Mouse (Mus musculus): ENCODE results near the gene Qpct. TPM values are rescaled to one million over a fixed set of nuclear protein-coding genes. Genes with fewer than 3 reads are reported as not detected.

The Qpct gene
- 13.3 and 25.5 TPM in 2 replicates for polyA plus RNA-seq (2016; fragmentation: Nextera tagmentation; extraction: Ambion mirVana)

DNA sequence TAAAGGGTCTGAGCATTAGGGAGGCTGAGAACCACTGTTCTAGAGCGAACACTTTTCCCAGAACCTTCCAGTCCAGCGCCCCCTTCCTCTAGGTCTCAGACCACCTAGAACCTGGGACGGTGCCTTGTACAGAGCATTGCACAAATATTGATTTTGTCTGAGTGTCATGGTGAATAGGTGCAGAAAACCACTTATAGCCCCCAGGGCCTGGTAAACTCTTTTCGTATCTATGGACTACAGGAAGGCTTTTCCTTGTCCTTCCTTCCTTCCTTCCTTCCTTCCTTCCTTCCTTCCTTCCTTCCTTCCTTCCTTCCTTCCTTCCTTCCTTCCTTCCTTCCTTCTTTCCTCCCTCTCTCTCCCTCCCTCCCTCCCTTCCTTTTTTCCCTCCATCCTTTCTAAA lies at the start of gene Qpct:
Gene Qpct (plus strand): TSS at position 301 of the 400 bp plus-strand sequence.
- Histone ChIP-seq H3K27ac (peak within 1 kb of the TSS; percentile 85), H3K27me3 (ENCODE audit: insufficient read depth, poor library complexity, severe bottlenecking) (peaks cover 14% of the 10 kb centered on the region), H3K4me1 (peaks cover 11% of the 10 kb centered on the region), H3K36me3 (no peaks in the 10 kb centered on the region), H3K9me3 (no peaks in the 10 kb centered on the region), H3K4me3 (peak within 1 kb of the TSS; percentile 75)
- no peak for DNase-seq (ENCODE audit: low spot score)
- 65% methylated on average over 4 of the region's 4 CpGs for WGBS

GRCm38 (mm10) chr17:79013625-79014024 lies 38.1 kb upstream of the Qpct start:
- DNase-seq (ENCODE audit: low spot score) = no peak
- Histone ChIP-seq H3K9me3 (no peaks in the 10 kb centered on the region), H3K27ac (no peak overlapping the region), H3K36me3 (peaks cover 32% of the 10 kb centered on the region), H3K27me3 (ENCODE audit: insufficient read depth, poor library complexity, severe bottlenecking) (no peaks in the 10 kb centered on the region), H3K4me3 (no peak overlapping the region), H3K4me1 (peaks cover 27% of the 10 kb centered on the region)
- WGBS = 79% methylated on average over 2 of the region's 2 CpGs

- 81% methylated on average over 2 of the region's 2 CpGs for WGBS
- Histone ChIP-seq H3K4me1 (peaks cover 36% of the 10 kb centered on the region), H3K27ac (no peak overlapping the region), H3K9me3 (no peaks in the 10 kb centered on the region), H3K36me3 (peaks cover 27% of the 10 kb centered on the region), H3K27me3 (ENCODE audit: insufficient read depth, poor library complexity, severe bottlenecking) (no peaks in the 10 kb centered on the region), H3K4me3 (no peak overlapping the region)
- no peak for DNase-seq (ENCODE audit: low spot score)
Observed at GRCm38 (mm10) chr17:79014911-79015685, 36.6 kb upstream of the Qpct start.

DNA sequence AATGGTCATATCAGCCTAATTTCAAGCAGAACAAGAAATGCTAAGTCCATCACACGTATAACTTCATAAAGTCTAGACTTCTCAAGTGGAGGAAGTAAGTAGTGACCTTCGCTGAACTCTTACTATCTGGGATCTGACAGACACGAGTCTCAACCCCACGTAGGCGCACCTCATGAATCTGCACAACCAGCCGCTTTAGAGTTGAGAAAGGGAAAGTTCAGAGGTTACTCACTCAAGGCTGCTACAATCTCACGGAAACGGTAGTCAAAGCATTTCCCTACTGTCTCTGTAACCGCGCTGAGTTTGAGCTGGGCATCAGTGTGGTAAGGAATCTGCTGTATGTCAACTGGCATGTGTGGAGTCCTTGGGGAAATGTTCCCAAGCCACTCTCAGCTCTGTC lies 35.9 kb upstream of the Qpct start:
- H3K27ac ChIP-seq = no peak overlapping the region
- WGBS = 53% methylated on average over 10 of the region's 10 CpGs
- DNase-seq (ENCODE audit: low spot score) = peak; percentile 75
- no peak overlapping the region for H3K4me3 ChIP-seq
- H3K36me3 ChIP-seq = peaks cover 22% of the 10 kb centered on the region
- H3K9me3 ChIP-seq = no peaks in the 10 kb centered on the region
- H3K4me1 ChIP-seq = peaks cover 38% of the 10 kb centered on the region
- H3K27me3 ChIP-seq (ENCODE audit: insufficient read depth, poor library complexity, severe bottlenecking) = no peaks in the 10 kb centered on the region

DNA sequence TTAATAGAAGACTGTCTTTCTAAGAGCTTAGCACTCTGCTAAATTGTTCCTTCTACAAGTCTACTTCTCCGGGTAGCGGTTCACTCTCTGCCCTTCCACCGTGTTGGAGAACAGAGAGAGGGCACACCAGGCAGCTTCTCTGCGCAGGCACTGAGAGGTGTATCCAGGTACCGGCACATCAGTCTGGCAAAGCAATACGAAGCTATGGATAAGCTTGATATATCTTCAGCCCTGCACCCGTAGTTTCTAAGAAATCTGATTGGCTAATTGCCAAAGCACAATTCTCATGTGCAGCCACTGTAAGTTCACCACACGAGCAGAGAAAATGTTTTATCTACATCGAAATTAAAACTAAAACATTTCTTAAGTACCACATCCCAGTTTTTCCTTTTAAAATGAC lies 33.3 kb upstream of the Qpct start:
- peak overlapping the region; percentile 36 for H3K4me3 ChIP-seq
- no peak for DNase-seq (ENCODE audit: low spot score)
- no peaks in the 10 kb centered on the region for H3K27me3 ChIP-seq (ENCODE audit: insufficient read depth, poor library complexity, severe bottlenecking)

GRCm38 (mm10) chr17:79019726-79020207 lies 31.9 kb upstream of the Qpct start:
- Histone ChIP-seq H3K9me3 (no peaks in the 10 kb centered on the region), H3K36me3 (no peaks in the 10 kb centered on the region), H3K4me3 (peak overlapping the region; percentile 94), H3K27me3 (ENCODE audit: insufficient read depth, poor library complexity, severe bottlenecking) (no peaks in the 10 kb centered on the region), H3K27ac (peak overlapping the region; percentile 97), H3K4me1 (peaks cover 38% of the 10 kb centered on the region)
- under 1% methylated on average over 18 of the region's 18 CpGs for WGBS
- DNase-seq (ENCODE audit: low spot score) = no peak

More for the DNA sequence above, 33.3 kb upstream of the Qpct start:
- WGBS = 59% methylated on average over 9 of the region's 9 CpGs
- peaks cover 38% of the 10 kb centered on the region for H3K4me1 ChIP-seq
- no peaks in the 10 kb centered on the region for H3K9me3 ChIP-seq
- no peak overlapping the region for H3K27ac ChIP-seq
- no peaks in the 10 kb centered on the region for H3K36me3 ChIP-seq

DNA sequence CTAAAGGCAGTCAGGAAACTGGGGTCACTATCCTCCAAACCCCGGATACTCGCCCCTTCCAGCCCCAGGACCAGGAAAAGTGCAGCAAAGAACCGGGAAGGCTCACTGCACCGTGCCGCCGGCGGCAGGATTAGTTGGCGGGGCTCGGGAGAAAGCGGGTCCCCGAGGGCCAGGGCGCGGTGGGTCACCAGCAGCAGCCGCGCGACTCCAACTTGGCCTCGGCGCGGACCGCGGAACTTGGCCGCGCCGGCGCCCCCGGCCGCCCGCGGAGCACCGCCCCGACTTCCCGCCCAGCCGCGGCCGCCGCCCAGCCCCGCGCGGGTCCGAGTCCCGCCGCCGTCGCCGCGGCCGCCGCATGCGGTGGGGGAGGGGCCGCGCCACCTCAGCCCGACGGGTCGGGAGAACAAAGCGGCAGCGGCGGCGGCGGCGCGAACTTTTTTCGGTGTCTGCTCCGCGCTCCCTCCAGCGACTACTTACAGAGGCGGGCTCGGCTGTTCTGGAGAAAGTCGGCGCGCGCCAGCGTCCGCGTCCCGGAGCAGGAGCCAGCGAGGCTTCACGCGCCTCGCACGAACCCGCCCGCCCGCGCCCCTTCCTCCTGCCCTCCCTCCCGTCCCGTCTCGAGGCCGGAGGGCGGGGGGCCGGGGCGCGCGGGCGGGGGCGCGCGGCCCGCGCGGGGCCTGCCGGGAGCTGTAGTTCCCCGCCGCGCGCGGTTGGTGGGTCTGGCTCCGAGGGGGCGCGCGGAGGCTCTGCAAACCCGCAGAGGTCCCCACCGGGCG lies 31.3 kb upstream of the Qpct start, which contains the start of gene Prkd3:
Gene Prkd3 (minus strand): TSS at position 609 of the 776 bp plus-strand sequence.
- Histone ChIP-seq H3K27ac (peak within 1 kb of the TSS; percentile 97), H3K4me1 (peaks cover 35% of the 10 kb centered on the region), H3K36me3 (no peaks in the 10 kb centered on the region), H3K4me3 (peak within 1 kb of the TSS; percentile 94), H3K27me3 (ENCODE audit: insufficient read depth, poor library complexity, severe bottlenecking) (no peaks in the 10 kb centered on the region), H3K9me3 (no peaks in the 10 kb centered on the region)
- WGBS = 2% methylated on average over 103 of the region's 113 CpGs
- DNase-seq (ENCODE audit: low spot score) = peak; percentile 90

- H3K4me1 ChIP-seq = peaks cover 30% of the 10 kb centered on the region
- under 1% methylated on average over 24 of the region's 24 CpGs for WGBS
- DNase-seq (ENCODE audit: low spot score) = no peak
- peak overlapping the region; percentile 97 for H3K27ac ChIP-seq
- no peaks in the 10 kb centered on the region for H3K36me3 ChIP-seq
- peak overlapping the region; percentile 94 for H3K4me3 ChIP-seq
- no peaks in the 10 kb centered on the region for H3K9me3 ChIP-seq
- no peaks in the 10 kb centered on the region for H3K27me3 ChIP-seq (ENCODE audit: insufficient read depth, poor library complexity, severe bottlenecking)
Observed at GRCm38 (mm10) chr17:79020984-79021335, 30.7 kb upstream of the Qpct start.

DNA sequence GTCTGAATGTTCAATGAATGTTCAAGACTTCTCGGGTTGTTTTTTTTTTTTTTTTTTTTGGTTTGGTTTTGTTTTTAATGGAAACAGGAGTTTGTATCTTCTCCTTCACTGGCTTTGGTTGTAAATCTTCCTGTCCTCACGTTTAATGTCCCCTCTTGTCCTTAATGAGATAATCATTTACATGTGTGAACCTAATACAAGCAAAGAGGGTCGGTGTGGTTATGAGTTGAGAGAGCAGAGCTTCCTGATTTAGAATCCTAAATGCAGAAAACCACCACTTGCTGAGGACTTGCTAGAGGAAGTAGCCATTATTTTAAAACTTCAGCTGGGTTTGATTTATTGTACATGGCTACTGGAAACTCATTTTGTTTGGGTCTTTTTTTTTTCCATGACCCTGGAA lies 29.0 kb upstream of the Qpct start:
- Histone ChIP-seq H3K4me1 (peaks cover 19% of the 10 kb centered on the region), H3K9me3 (no peaks in the 10 kb centered on the region), H3K36me3 (no peaks in the 10 kb centered on the region), H3K27me3 (ENCODE audit: insufficient read depth, poor library complexity, severe bottlenecking) (no peaks in the 10 kb centered on the region), H3K4me3 (no peak overlapping the region), H3K27ac (no peak overlapping the region)
- 38% methylated on average over 3 of the region's 3 CpGs for WGBS
- DNase-seq (ENCODE audit: low spot score) = no peak

DNA sequence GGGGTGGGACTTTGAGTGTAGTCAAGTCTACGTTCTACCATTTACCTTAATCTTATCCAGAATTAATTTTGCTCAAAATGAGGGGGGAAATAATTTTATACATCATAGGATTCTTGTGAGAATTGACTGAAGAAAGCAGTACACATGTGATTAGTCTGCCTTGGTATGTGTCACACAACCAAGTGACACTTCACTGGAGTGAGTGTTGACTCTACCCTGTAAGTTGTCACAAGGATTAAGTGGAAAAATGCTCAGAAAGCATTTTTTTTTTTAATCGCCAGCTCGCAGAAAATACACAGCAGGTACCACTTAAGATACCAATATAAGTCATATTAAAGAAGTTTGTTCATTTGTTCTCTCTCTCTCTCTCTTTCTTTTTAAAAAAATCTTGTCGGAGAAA lies 27.2 kb upstream of the Qpct start:
- Histone ChIP-seq H3K4me1 (peaks cover 12% of the 10 kb centered on the region; the same call in 1 of the 2 replicates), H3K27me3 (ENCODE audit: insufficient read depth, poor library complexity, severe bottlenecking) (no peaks in the 10 kb centered on the region), H3K27ac (no peak overlapping the region), H3K36me3 (no peaks in the 10 kb centered on the region), H3K4me3 (no peak overlapping the region), H3K9me3 (no peaks in the 10 kb centered on the region)
- no peak for DNase-seq (ENCODE audit: low spot score)
- 81% methylated on average over 4 of the region's 4 CpGs for WGBS

- H3K27me3 ChIP-seq (ENCODE audit: insufficient read depth, poor library complexity, severe bottlenecking) = no peaks in the 10 kb centered on the region
- DNase-seq (ENCODE audit: low spot score) = no peak
- no peak overlapping the region for H3K4me3 ChIP-seq
- 55% methylated on average over 3 of the region's 3 CpGs for WGBS
- no peaks in the 10 kb centered on the region for H3K36me3 ChIP-seq
- H3K9me3 ChIP-seq = no peaks in the 10 kb centered on the region
- H3K4me1 ChIP-seq = 0 out of 2 replicates have a peak, but pooled peaks cover 9% of the 10 kb centered on the region
- no peak overlapping the region for H3K27ac ChIP-seq
Observed at GRCm38 (mm10) chr17:79029226-79029625, 22.5 kb upstream of the Qpct start.

- H3K9me3 ChIP-seq = no peaks in the 10 kb centered on the region
- DNase-seq (ENCODE audit: low spot score) = no peak
- no peaks in the 10 kb centered on the region for H3K27me3 ChIP-seq (ENCODE audit: insufficient read depth, poor library complexity, severe bottlenecking)
- WGBS = 81% methylated on average over 5 of the region's 5 CpGs
- no peak overlapping the region for H3K27ac ChIP-seq
- H3K36me3 ChIP-seq = no peaks in the 10 kb centered on the region
- H3K4me3 ChIP-seq = no peak overlapping the region
- H3K4me1 ChIP-seq = 0 out of 2 replicates have a peak, but pooled peaks cover 9% of the 10 kb centered on the region
Observed at GRCm38 (mm10) chr17:79031569-79031968, 20.1 kb upstream of the Qpct start.

DNA sequence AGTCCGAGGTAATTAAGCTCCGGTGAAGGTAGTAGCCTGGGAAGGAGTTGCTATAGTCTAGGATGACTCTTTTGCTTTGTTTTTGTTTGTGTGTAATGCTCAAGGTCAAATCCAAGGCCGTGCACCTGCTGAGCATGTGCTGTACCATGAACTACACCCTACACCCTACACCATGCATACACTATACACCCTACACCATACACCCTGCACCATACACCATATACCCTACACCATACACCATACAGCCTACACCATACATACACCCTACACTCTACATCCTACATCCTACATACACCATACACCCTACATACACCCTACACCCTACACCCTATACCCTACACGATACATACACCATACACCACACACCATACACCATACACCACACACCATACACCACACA lies 18.9 kb upstream of the Qpct start:
- no peaks in the 10 kb centered on the region for H3K27me3 ChIP-seq (ENCODE audit: insufficient read depth, poor library complexity, severe bottlenecking)
- H3K4me3 ChIP-seq = no peak overlapping the region
- no peaks in the 10 kb centered on the region for H3K9me3 ChIP-seq
- no peaks in the 10 kb centered on the region for H3K36me3 ChIP-seq
- no peak for DNase-seq (ENCODE audit: low spot score)
- 0 out of 2 replicates have a peak, but pooled peaks cover 9% of the 10 kb centered on the region for H3K4me1 ChIP-seq
- H3K27ac ChIP-seq = no peak overlapping the region
- 84% methylated on average over 4 of the region's 4 CpGs for WGBS
